ENCODE assay signal across 14 mouse cellular contexts in genomic region chr12:87279879-87280278, GRCm38 (mm10). TPM values are rescaled to one million over a fixed set of nuclear protein-coding genes. Genes with fewer than 3 reads are reported as not detected.
DNase-seq lines count a peak whose midpoint lies in the region; ATAC-seq and TF ChIP-seq lines count a peak whose summit lies in the region.
"Had no signal": no experiment of that assay in that cellular context is flagged by ENCODE, and none has a peak within 500 bp of the region (broad histone marks: within the 10 kb centered on the region; RNA-seq: fewer than 3 reads in every experiment).

No protein-coding gene starts in this region.

- no peaks in the 10 kb centered on the region for H3K27me3 ChIP-seq in intestine, embryonic 16.5 days (replicated peaks; ENCODE audit: control insufficient read depth, insufficient read depth, low read length)
- no peaks in the 10 kb centered on the region for H3K27me3 ChIP-seq in lung, postnatal 0 days (replicated peaks; ENCODE audit: insufficient read depth, low read length)
- H3K27me3 ChIP-seq: forebrain, embryonic 13.5 days; limb, embryonic 13.5 days; stomach, embryonic 15.5 days had no signal

- H3K4me1 ChIP-seq in intestine, embryonic 16.5 days (ENCODE audit: control insufficient read depth, insufficient read depth, low read length) = peaks cover 12% of the 10 kb centered on the region
- no peaks in the 10 kb centered on the region for H3K4me1 ChIP-seq in lung, postnatal 0 days (ENCODE audit: insufficient read depth, low read depth, low read length)
- H3K4me1 ChIP-seq: stomach, embryonic 15.5 days had no signal

- no peak for DNase-seq in layer of hippocampus, adult 2 months (ENCODE audit: low spot score in 2 of 2)
- DNase-seq in layer of hippocampus, postnatal 25 days (ENCODE audit: extremely low spot score in 1 of 2, low spot score in 1 of 2) = no peak
- peak; percentile 80 for DNase-seq in R1 (ENCODE audit: low read depth, low spot score)
- DNase-seq in lung, postnatal 0 days (ENCODE audit: low spot score) = peak; percentile 27
- DNase-seq in MN1 (ENCODE audit: low spot score) = no peak
- no peak for DNase-seq in thymus, postnatal 10 days (ENCODE audit: low spot score in 2 of 2)
- DNase-seq: heart, postnatal 36 days; right cerebral cortex, adult 18-20 months had no signal

- no peak overlapping the region for H3K4me3 ChIP-seq in layer of hippocampus, adult 2 months
- H3K4me3 ChIP-seq in intestine, embryonic 16.5 days (ENCODE audit: low read length) = no peak overlapping the region
- no peak overlapping the region for H3K4me3 ChIP-seq in lung, postnatal 0 days (ENCODE audit: low read depth, low read length)
- H3K4me3 ChIP-seq: forebrain, embryonic 13.5 days; limb, embryonic 13.5 days; stomach, embryonic 15.5 days had no signal

- H3K4me2 ChIP-seq in intestine, embryonic 16.5 days (ENCODE audit: low read depth, low read length) = no peak overlapping the region
- no peak overlapping the region for H3K4me2 ChIP-seq in lung, postnatal 0 days (replicated peaks; ENCODE audit: low read depth, low read length)
- H3K4me2 ChIP-seq: forebrain, embryonic 13.5 days; limb, embryonic 13.5 days; stomach, embryonic 15.5 days had no signal

- peaks cover 3% of the 10 kb centered on the region; the same call in 1 of the 2 replicates for H3K36me3 ChIP-seq in intestine, embryonic 16.5 days (ENCODE audit: control insufficient read depth, insufficient read depth, low read length)
- H3K36me3 ChIP-seq in lung, postnatal 0 days (ENCODE audit: insufficient read depth, low read length) = peaks cover 6% of the 10 kb centered on the region; the same call in 1 of the 2 replicates

- peak; percentile 13 for ATAC-seq in intestine, embryonic 16.5 days
- peak; percentile 20 for ATAC-seq in lung, postnatal 0 days
- ATAC-seq: forebrain, embryonic 13.5 days had no signal

- H3K9ac ChIP-seq in intestine, embryonic 16.5 days (ENCODE audit: low read depth, low read length) = no peak overlapping the region
- H3K9ac ChIP-seq in lung, postnatal 0 days (replicated peaks; ENCODE audit: low read depth) = no peak overlapping the region
- H3K9ac ChIP-seq: forebrain, embryonic 13.5 days; limb, embryonic 13.5 days; stomach, embryonic 15.5 days had no signal

- TF ChIP-seq CTCF in layer of hippocampus, adult 2 months (conservative IDR thresholded peaks at IDR 0.05) = peak; percentile 36
- TF ChIP-seq CTCF in lung, postnatal 0 days (IDR thresholded peaks at IDR 0.05) = peak; percentile 71

- H3K27ac ChIP-seq in layer of hippocampus, adult 2 months = no peak overlapping the region
- H3K27ac ChIP-seq in intestine, embryonic 16.5 days (ENCODE audit: low read length) = no peak overlapping the region
- H3K27ac ChIP-seq in lung, postnatal 0 days (ENCODE audit: low read length) = no peak overlapping the region
- H3K27ac ChIP-seq: forebrain, embryonic 13.5 days; limb, embryonic 13.5 days; stomach, embryonic 15.5 days had no signal

- 47% methylated on average over 14 of the region's 14 CpGs for WGBS in intestine, embryonic 16.5 days
- 47% methylated on average over 14 of the region's 14 CpGs for WGBS in lung, postnatal 0 days

- TF ChIP-seq EP300 in lung, postnatal 0 days (IDR thresholded peaks at IDR 0.05) = no peak

- H3K9me3 ChIP-seq in intestine, embryonic 16.5 days (ENCODE audit: control insufficient read depth, low read length) = no peaks in the 10 kb centered on the region
- H3K9me3 ChIP-seq in lung, postnatal 0 days (ENCODE audit: low read length) = no peaks in the 10 kb centered on the region
- H3K9me3 ChIP-seq: forebrain, embryonic 13.5 days; limb, embryonic 13.5 days; stomach, embryonic 15.5 days had no signal

RNA-seq across cellular contexts. Expression of gene Ahsa1, which starts 13.6 kb away (rescaled TPM):
- total RNA-seq in layer of hippocampus, adult 2 months (2021) = 100 to 1,000 TPM; 174 to 176 TPM
- total RNA-seq in layer of hippocampus, postnatal 25 days (2021) = 100 to 1,000 TPM; 167 to 194 TPM
- polyA plus RNA-seq in intestine, embryonic 16.5 days (2015; fragmentation: Nextera tagmentation; extraction: Ambion mirVana) = 196 and 225 TPM in 2 replicates
- polyA plus RNA-seq in lung, postnatal 0 days (2015; fragmentation: Nextera tagmentation; extraction: Ambion mirVana) = 101 and 116 TPM in 2 replicates

RNA-seq across cellular contexts. Expression of gene Vipas39, which starts 13.8 kb away (rescaled TPM):
- total RNA-seq in layer of hippocampus, adult 2 months (2021) = 10 to 100 TPM; 58.2 to 64.0 TPM
- 10 to 100 TPM; 53.9 to 59.5 TPM for total RNA-seq in layer of hippocampus, postnatal 25 days (2021)
- polyA plus RNA-seq in intestine, embryonic 16.5 days (2015; fragmentation: Nextera tagmentation; extraction: Ambion mirVana) = 40.8 and 42.4 TPM in 2 replicates
- polyA plus RNA-seq in lung, postnatal 0 days (2015; fragmentation: Nextera tagmentation; extraction: Ambion mirVana) = 24.1 and 25.7 TPM in 2 replicates

RNA-seq across cellular contexts. Expression of gene Ism2, which starts 19.6 kb away (rescaled TPM):
- total RNA-seq in layer of hippocampus, adult 2 months (2021) = under 1 TPM; 0.32 to 0.33 TPM
- total RNA-seq in layer of hippocampus, postnatal 25 days (2021) = under 1 TPM; 0.25 to 0.70 TPM
- 0.27 and 0.49 TPM in 2 replicates for polyA plus RNA-seq in intestine, embryonic 16.5 days (2015; fragmentation: Nextera tagmentation; extraction: Ambion mirVana)
- 0.75 and 2.2 TPM in 2 replicates for polyA plus RNA-seq in lung, postnatal 0 days (2015; fragmentation: Nextera tagmentation; extraction: Ambion mirVana)
- total RNA-seq: adrenal gland, adult 2 months; heart, postnatal 36 days; megakaryocyte progenitor cell, adult 5-6 weeks had no signal

RNA-seq across cellular contexts. Expression of gene Noxred1, which starts 41.3 kb away (rescaled TPM):
- total RNA-seq in layer of hippocampus, adult 2 months (2021) = 1 to 10 TPM; 1.7 to 2.0 TPM
- 1 to 10 TPM; 1.6 to 1.7 TPM for total RNA-seq in layer of hippocampus, postnatal 25 days (2021)
- polyA plus RNA-seq in intestine, embryonic 16.5 days (2015; fragmentation: Nextera tagmentation; extraction: Ambion mirVana) = 0.45 and 0.49 TPM in 2 replicates
- polyA plus RNA-seq in lung, postnatal 0 days (2015; fragmentation: Nextera tagmentation; extraction: Ambion mirVana) = 0.18 and 0.29 TPM in 2 replicates
- polyA plus RNA-seq: adrenal gland, adult 2 months had no signal

Comparison
In these comparisons a context has a peak if more than half of its experiments do, and no peak if none do; other contexts are left out.
1. DNase-seq: peak in R1 (single experiment) and lung, postnatal 0 days (single experiment); none in layer of hippocampus, adult 2 months (0 of 2), layer of hippocampus, postnatal 25 days (0 of 2), MN1 (single experiment) and thymus, postnatal 10 days (0 of 2).